Mouse (Mus musculus) 3134 (cell line): ENCODE results near the gene Spata25.
"Not testable (repeated sequence)": the region's sequence is repeated elsewhere in the genome, so short reads cannot be mapped to it uniquely, and the experiment has no call there.

Source experiments
- DNase-seq: peaks from one replicate; pipeline ENCODE4 v3.0.0-alpha.2; 2011; ENCODE audit warnings: low spot score; ENCODE audit not compliant: insufficient read length; ENCODE audit errors: extremely low read depth

The Spata25 gene

GRCm38 (mm10) chr2:164856309-164857100 is 28.2 kb upstream of the Spata25 start:
- no peak for DNase-seq

- not testable (repeated sequence) for DNase-seq
These were observed 27.2 kb upstream of the Spata25 start for GRCm38 (mm10) chr2:164855572-164855971.

- no peak for DNase-seq
These were observed 21.7 kb upstream of the Spata25 start for GRCm38 (mm10) chr2:164850061-164850460.

GRCm38 (mm10) chr2:164845782-164846181 is 17.4 kb upstream of the Spata25 start:
- no peak for DNase-seq

GRCm38 (mm10) chr2:164835164-164835563 is 6.8 kb upstream of the Spata25 start:
- DNase-seq = no peak

- DNase-seq = no peak
These were observed 6.2 kb upstream of the Spata25 start for GRCm38 (mm10) chr2:164834531-164834930.

- peak; percentile 79 for DNase-seq
These were observed 5.1 kb upstream of the Spata25 start, which contains the start of gene Neurl2 for GRCm38 (mm10) chr2:164833314-164833959. TSS of gene Neurl2 (minus strand) at chr2:164833456.

GRCm38 (mm10) chr2:164832748-164833301 is 4.5 kb upstream of the Spata25 start, which contains the start of gene Ctsa:
TSS of gene Ctsa (plus strand) at chr2:164832873.
- DNase-seq = peak; percentile 42

GRCm38 (mm10) chr2:164832032-164832747 is 3.9 kb upstream of the Spata25 start:
- no peak for DNase-seq

GRCm38 (mm10) chr2:164831029-164831428 is 2.7 kb upstream of the Spata25 start:
- no peak for DNase-seq

GRCm38 (mm10) chr2:164829090-164829489 is 753 bp upstream of the Spata25 start:
- DNase-seq = no peak

- DNase-seq = no peak
These were observed 1.0 kb downstream of the Spata25 start for GRCm38 (mm10) chr2:164827146-164827850.

- DNase-seq = no peak
These were observed 2.8 kb downstream of the Spata25 start for GRCm38 (mm10) chr2:164825521-164825920.

GRCm38 (mm10) chr2:164823969-164824368 is 4.4 kb downstream of the Spata25 start:
- DNase-seq = no peak

- no peak for DNase-seq
These were observed 5.2 kb downstream of the Spata25 start for GRCm38 (mm10) chr2:164823181-164823585.

- DNase-seq = peak; percentile 96
These were observed 5.6 kb downstream of the Spata25 start, which contains the start of gene Zswim1 for GRCm38 (mm10) chr2:164822636-164823165. TSS of gene Zswim1 (plus strand) at chr2:164822686.

GRCm38 (mm10) chr2:164821060-164821459 is 7.3 kb downstream of the Spata25 start:
- DNase-seq = no peak

GRCm38 (mm10) chr2:164817703-164818102 is 10.6 kb downstream of the Spata25 start:
- DNase-seq = no peak

- DNase-seq = no peak
These were observed 11.1 kb downstream of the Spata25 start for GRCm38 (mm10) chr2:164817206-164817605.

- DNase-seq = no peak
These were observed 12.5 kb downstream of the Spata25 start for GRCm38 (mm10) chr2:164815821-164816220.
